Mouse (Mus musculus) ES-E14 (cell line): ENCODE data around the gene Olfr66. TPM values are rescaled to one million over a fixed set of nuclear protein-coding genes. Genes with fewer than 3 reads are reported as not detected.

ENCODE experiments used
- DNase-seq: peaks from one replicate; pipeline ENCODE4 v3.0.0-alpha.2; 2013; ENCODE audit warnings: low read depth, low spot score
- H3K27ac ChIP-seq: 2 replicates; pipeline ENCODE4 v1.5.1; 2012; ENCODE audit warnings: low read depth, mild to moderate bottlenecking, low read length, moderate library complexity, mixed read lengths; ENCODE audit not compliant: poor library complexity, insufficient read depth, severe bottlenecking
- H3K36me3 ChIP-seq: 2 replicates; pipeline ENCODE4 v1.6.1; 2012; ENCODE audit warnings: mild to moderate bottlenecking, low read length, moderate library complexity, mixed read lengths; ENCODE audit not compliant: control insufficient read depth, poor library complexity, insufficient read depth, severe bottlenecking
- H3K4me1 ChIP-seq, 2 experiments: fragments of 150-350 bp in 1 of 2; sonication (generic) in 1 of 2; 2 replicates each; pipeline ENCODE4 v1.6.1; 2012; ENCODE audit warnings: low read length in 2 of 2, mild to moderate bottlenecking in 1 of 2, mixed read lengths in 1 of 2; ENCODE audit not compliant: control insufficient read depth in 2 of 2, insufficient read depth in 2 of 2, poor library complexity in 1 of 2
- H3K4me3 ChIP-seq, 2 experiments: fragments of 150-350 bp in 1 of 2; sonication (generic) in 1 of 2; 2 replicates each; pipeline ENCODE4 v1.5.1; 2012; ENCODE audit warnings: low read length in 2 of 2, low read depth in 1 of 2, mild to moderate bottlenecking in 1 of 2, mixed read lengths in 1 of 2; ENCODE audit not compliant: insufficient read depth in 1 of 2, poor library complexity in 1 of 2, severe bottlenecking in 1 of 2
- H3K9ac ChIP-seq: 2 replicates; pipeline ENCODE4 v1.6.1; 2012; ENCODE audit warnings: low read depth, mild to moderate bottlenecking, low read length, mixed read lengths; ENCODE audit not compliant: poor library complexity, insufficient read depth, severe bottlenecking
- H3K9me3 ChIP-seq: fragments of 150-350 bp; sonication (generic); 2 replicates; pipeline ENCODE4 v1.6.1; 2012; ENCODE audit warnings: low read depth, mild to moderate bottlenecking, low read length; ENCODE audit not compliant: control insufficient read depth, insufficient read depth
- CHD2 ChIP-seq: IDR thresholded peaks from 2 replicates; pipeline ENCODE4 v1.6.1; 2014; ENCODE audit warnings: mild to moderate bottlenecking, low read depth, low read length, inconsistent platforms
- HCFC1 ChIP-seq: IDR thresholded peaks from 2 replicates; pipeline ENCODE4 v1.6.1; 2012; ENCODE audit warnings: low read length, inconsistent platforms, borderline replicate concordance; ENCODE audit not compliant: insufficient read depth
- MAFK ChIP-seq: IDR thresholded peaks from 2 replicates; pipeline ENCODE4 v1.6.1; 2014; ENCODE audit warnings: mild to moderate bottlenecking, low read depth, low read length, inconsistent platforms; ENCODE audit not compliant: insufficient read depth
- ZC3H11A ChIP-seq: IDR thresholded peaks from 2 replicates; pipeline ENCODE4 v1.6.1; 2012; ENCODE audit warnings: low read depth, mild to moderate bottlenecking, inconsistent platforms, low read length, borderline replicate concordance
- ZNF384 ChIP-seq: IDR thresholded peaks from 2 replicates; pipeline ENCODE4 v1.6.1; 2012; ENCODE audit warnings: low read depth, low read length, inconsistent platforms
- in situ Hi-C, 2 experiments: fragments of 600-800 bp; cut with MboI; formaldehyde crosslinking; loops; one replicate each; pipeline ENCODE4 v1.15.1; 2025; ENCODE audit warnings: low sequenced_read_pairs in 2 of 2, inconsistent platforms in 1 of 2; ENCODE audit not compliant: unreplicated experiment in 2 of 2
- total RNA-seq: library from RNA; depleted of rRNA; stranded (reverse); fragments of 300-350 nt; gene quantifications from 2 replicates; pipeline ENCODE4 v1.2.3, GENCODE M21; 2012; rRNA removed

Gene Olfr66
- total RNA-seq, 1 experiment, result not detected

DNA sequence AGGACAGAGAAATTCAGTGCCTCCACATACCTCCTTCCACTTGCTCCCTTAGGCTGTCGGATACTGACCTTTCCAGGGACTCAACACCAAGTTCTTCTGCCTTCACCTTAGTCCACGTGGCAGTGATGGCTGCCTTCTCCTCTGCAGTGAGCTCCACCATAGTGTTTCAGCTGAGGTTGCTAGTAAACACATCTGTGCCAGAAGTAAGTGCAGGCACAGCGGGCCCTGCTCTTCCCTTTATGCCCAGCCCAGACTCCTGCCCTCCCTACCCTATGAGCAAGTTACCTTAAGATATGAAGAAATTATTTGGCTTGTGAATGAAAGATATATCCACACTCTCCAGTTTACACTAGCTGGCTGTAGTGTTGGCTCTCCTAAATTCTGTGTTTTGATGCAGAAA is 45.8 kb downstream of the Olfr66 start, which contains the start of gene Hbb-bh2:
Gene Hbb-bh2, minus strand, starts transcription at position 253 of the 400 bp plus-strand sequence.
- Histone ChIP-seq H3K9me3 (no peaks in the 10 kb centered on the region), H3K36me3 (no peaks in the 10 kb centered on the region), H3K4me3 (no peak within 1 kb of the TSS), H3K27ac (no peak within 1 kb of the TSS), H3K9ac (no peak within 1 kb of the TSS), H3K4me1 (no peaks in the 10 kb centered on the region)
- in situ Hi-C loops, result no loop called here
- DNase-seq, result no peak
- TF ChIP-seq HCFC1, result no peak
- no peak for TF ChIP-seq ZNF384
- no peak for TF ChIP-seq CHD2
- TF ChIP-seq MAFK, result no peak
- no peak for TF ChIP-seq ZC3H11A

Other genes with a start within 250 kb of the Olfr66 start
- gene Olfr622, start 243.6 kb downstream of the Olfr66 start, total RNA-seq, result not detected in 2 replicates
- gene Olfr623, start 222.6 kb downstream of the Olfr66 start, total RNA-seq, result not detected in 2 replicates
- 0.04 TPM in 1 of 2 replicates, not detected in the other for gene Olfr624, start 215.1 kb downstream of the Olfr66 start, total RNA-seq
- not detected in 2 replicates for gene Olfr625-ps1, start 203.5 kb downstream of the Olfr66 start, total RNA-seq
- not detected in 2 replicates for gene Olfr243, start 171.6 kb downstream of the Olfr66 start, total RNA-seq
- not detected in 2 replicates for gene Olfr628, start 155.9 kb downstream of the Olfr66 start, total RNA-seq
- not detected in 2 replicates for gene Olfr629, start 141.3 kb downstream of the Olfr66 start, total RNA-seq
- not detected in 2 replicates for gene Olfr630, start 128.9 kb downstream of the Olfr66 start, total RNA-seq
- gene Olfr69, start 114.7 kb downstream of the Olfr66 start, total RNA-seq, result not detected in 2 replicates
- not detected in 2 replicates for gene Olfr68, start 106.6 kb downstream of the Olfr66 start, total RNA-seq
- gene Olfr67, start 94.4 kb downstream of the Olfr66 start, total RNA-seq, result not detected in 2 replicates
- gene Hbb-bt, start 72.3 kb downstream of the Olfr66 start, total RNA-seq, result not detected in 2 replicates
- gene Hbb-bs, start 58.2 kb downstream of the Olfr66 start, total RNA-seq, result not detected in 2 replicates
- not detected in 2 replicates for gene Hbb-bh2, start 45.7 kb downstream of the Olfr66 start, total RNA-seq
- not detected in 2 replicates for gene Hbb-bh1, start 43.1 kb downstream of the Olfr66 start, total RNA-seq
- gene Hbb-y, start 33.0 kb downstream of the Olfr66 start, total RNA-seq, result not detected in 2 replicates
- not detected in 2 replicates for gene Olfr64, start 8.2 kb upstream of the Olfr66 start, total RNA-seq
- gene Olfr65, start 17.2 kb upstream of the Olfr66 start, total RNA-seq, result not detected in 2 replicates
- gene Olfr631, start 42.6 kb upstream of the Olfr66 start, total RNA-seq, result not detected in 2 replicates
- not detected in 2 replicates for gene Olfr632, start 48.1 kb upstream of the Olfr66 start, total RNA-seq
- not detected in 2 replicates for gene Olfr633, start 58.2 kb upstream of the Olfr66 start, total RNA-seq
- not detected in 2 replicates for gene Olfr635, start 84.9 kb upstream of the Olfr66 start, total RNA-seq
- gene Olfr638, start 112.5 kb upstream of the Olfr66 start, total RNA-seq, result not detected in 2 replicates
- 0.42 and 0.45 TPM in 2 replicates for gene Olfr639, start 131.1 kb upstream of the Olfr66 start, total RNA-seq
- gene Olfr640, start 139.3 kb upstream of the Olfr66 start, total RNA-seq, result not detected in 2 replicates
- gene Olfr641, start 149.2 kb upstream of the Olfr66 start, total RNA-seq, result not detected in 2 replicates
- gene Olfr642, start 166.4 kb upstream of the Olfr66 start, total RNA-seq, result not detected in 2 replicates
- not detected in 2 replicates for gene 4930516K23Rik, start 175.2 kb upstream of the Olfr66 start, total RNA-seq
- not detected in 2 replicates for gene Olfr644, start 185.6 kb upstream of the Olfr66 start, total RNA-seq
- gene Olfr645, start 199.2 kb upstream of the Olfr66 start, total RNA-seq, result not detected in 2 replicates
- not detected in 2 replicates for gene Olfr646, start 218.6 kb upstream of the Olfr66 start, total RNA-seq
- gene Ubqln5, start 243.6 kb upstream of the Olfr66 start, total RNA-seq, result not detected in 2 replicates